Mouse (Mus musculus): ENCODE results near the gene Hc.

Hc gene

GRCm38 (mm10) chr2:34973087-34973486 is 88.2 kb downstream of the Hc start:
- no peak for DNase-seq

GRCm38 (mm10) chr2:34971080-34971888 is 90.0 kb downstream of the Hc start:
- no peak for DNase-seq

DNA sequence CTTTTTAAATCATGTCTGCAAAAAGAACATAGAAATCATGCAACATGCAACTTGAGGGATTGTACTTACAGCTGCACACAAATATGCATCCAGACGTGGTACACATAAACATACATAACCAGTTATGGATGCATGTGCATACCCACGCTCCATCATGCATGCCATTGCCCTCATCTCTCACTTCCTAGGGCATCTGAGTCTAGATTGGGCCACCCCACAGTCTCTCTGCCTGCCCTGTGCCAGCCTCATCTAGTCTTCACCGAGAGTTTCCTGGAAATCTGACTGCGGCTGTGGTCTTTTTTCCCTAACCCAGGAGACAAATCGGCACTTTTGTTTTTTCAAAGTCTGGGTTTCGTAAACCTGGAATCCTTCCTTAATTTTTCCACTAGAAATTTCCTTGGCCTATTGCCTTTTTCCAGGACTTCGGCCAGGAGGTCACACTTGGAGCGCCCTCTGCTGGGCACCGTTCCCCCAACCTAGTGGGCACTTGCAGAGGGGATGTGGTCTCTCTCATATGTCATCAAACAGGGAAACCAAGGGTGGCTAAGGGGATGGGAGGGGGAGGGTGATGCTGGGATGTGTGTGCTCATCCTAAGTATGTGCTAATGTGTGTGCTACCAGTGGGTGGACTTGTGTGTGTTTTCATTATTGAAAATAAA is 91.0 kb downstream of the Hc start:
- no peak for DNase-seq

DNA sequence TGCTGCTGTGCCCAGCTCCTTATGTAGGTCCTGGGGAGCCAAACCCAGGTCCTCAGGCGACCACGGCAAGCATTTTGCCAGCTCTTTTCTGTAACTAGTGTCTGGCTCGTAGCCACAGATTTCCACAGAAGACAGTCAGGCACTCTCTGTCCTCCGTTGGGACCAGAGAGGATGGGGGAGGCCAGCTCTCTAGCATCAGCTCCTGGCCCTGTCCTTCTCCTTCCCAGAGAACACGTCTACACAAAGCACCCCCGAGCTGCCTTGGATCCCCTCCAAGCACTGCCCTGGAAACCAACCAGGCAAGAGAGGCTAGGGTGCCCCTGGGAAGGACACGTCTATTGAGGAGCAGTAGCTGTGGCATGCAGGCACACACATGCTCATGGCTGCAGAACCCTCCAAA is 92.1 kb downstream of the Hc start:
- DNase-seq = no peak

- no peak for DNase-seq
Observed at GRCm38 (mm10) chr2:34966243-34966934, 94.8 kb downstream of the Hc start.

GRCm38 (mm10) chr2:34965806-34966205 is 95.4 kb downstream of the Hc start:
- DNase-seq = no peak

DNA sequence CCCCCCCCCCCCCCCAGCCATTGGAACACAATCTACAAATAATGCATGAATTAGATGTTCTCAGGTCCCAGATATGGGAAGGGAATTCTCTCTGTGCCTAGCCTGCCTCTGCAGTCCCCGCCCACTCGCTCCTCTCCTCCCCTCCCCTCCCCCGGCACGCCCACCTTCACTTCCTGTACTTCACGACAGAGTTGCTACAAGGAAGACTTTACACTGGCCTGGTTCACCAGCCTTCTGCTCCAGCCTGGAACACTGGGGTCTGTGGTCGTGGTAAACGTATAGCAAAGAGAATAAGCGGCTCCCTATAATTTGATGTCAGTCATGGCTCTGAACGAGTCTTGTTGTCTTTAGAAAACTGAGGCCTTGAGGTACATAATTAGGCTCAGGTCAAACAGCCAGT is 95.9 kb downstream of the Hc start:
- no peak for DNase-seq

- no peak for DNase-seq
Observed at GRCm38 (mm10) chr2:34964651-34965050, 96.6 kb downstream of the Hc start.

GRCm38 (mm10) chr2:34964230-34964629 is 97.0 kb downstream of the Hc start:
- DNase-seq = no peak

GRCm38 (mm10) chr2:34963371-34963956 is 97.8 kb downstream of the Hc start:
- DNase-seq = no peak

DNA sequence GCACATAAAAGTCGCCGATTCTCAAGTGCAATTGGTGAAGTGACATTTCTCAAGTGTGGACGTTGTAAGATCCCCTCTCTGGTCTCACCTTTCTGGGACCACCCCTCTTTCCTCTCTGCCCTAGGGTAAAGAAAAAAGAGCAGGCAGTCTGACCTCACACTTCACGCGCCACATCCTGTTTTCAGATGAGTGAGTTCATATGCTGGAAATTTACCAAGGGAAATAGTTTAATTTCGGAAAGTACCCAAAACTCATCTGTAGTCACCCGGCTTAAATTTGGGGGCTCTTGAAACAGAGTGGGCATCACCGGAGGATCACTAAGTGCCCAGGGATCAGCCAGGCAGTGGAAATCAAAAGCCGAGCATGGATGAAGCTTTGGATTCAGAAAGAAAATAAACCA is 98.3 kb downstream of the Hc start:
- DNase-seq = no peak

- DNase-seq = no peak
Observed at GRCm38 (mm10) chr2:34962211-34962610, 99.0 kb downstream of the Hc start.

DNA sequence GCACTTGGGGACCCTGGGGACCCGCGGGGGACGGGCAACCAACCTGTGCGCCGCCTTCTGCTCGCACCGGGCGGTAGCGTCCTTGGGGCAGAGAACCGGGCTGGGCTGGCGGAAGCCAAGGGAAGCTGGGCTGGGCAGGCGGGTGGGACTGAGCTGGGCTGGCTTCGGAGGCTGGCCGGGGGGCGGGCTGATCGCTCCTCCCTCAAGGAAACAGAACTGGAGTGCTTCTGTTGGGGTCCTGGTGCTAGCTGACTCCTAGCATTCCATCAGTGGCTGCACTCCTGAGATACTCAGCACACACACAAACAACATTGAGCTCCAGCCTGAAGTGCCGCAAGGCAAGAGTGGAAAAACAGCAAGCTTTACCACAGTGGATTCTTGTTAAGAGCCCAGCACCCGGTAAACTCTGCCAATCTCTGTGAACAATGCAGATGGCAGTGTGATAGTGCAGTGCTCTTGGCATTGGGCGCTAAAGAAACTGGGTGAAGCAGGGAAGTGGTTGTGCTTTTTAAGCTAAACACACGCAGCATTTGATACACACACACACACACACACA is 99.7 kb downstream of the Hc start, which contains the start of gene Traf1:
TSS of gene Traf1 (minus strand) at position 292 of the 556 bp plus-strand sequence.
- DNase-seq = no peak

GRCm38 (mm10) chr2:34960966-34961365 is 100.3 kb downstream of the Hc start:
- no peak for DNase-seq

DNA sequence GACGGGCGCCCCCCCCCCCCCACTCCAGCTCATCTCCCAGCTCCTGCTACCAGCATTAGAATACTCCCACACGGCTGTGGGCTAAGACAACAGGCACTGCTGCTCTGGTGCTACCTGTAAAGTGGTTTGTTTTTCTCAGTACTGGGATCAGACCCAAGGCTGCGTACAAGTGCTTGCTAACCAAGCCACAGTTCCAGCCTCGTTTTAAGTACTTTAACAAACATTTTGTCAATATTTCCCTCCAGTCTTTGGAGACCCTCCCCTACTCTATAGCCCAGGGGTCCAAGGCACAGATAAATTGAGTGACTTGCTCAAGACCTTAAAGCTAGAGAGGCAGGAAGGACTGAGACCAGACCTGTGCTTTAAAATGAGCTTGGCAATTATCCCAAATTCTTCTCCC is 100.8 kb downstream of the Hc start:
- no peak for DNase-seq

DNA sequence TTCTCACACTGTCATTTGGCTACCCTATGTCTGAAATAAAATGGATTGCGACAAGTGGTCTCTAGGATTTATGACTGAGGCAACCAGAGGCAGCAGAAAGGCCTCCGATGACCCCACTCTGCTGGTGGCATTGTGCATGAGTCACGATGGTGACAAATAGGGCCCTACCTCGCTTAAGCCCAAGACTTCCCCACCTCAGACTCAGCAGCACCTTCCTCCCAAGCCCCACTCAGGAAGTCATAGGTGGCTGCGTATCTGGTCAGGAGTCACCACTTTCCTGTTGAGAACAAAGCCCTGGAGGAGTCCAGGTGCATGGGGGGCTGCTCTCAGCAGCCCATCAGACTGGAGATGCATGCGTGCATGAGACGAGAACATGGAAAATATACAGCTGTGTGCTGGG is 102.7 kb downstream of the Hc start:
- DNase-seq = no peak

DNA sequence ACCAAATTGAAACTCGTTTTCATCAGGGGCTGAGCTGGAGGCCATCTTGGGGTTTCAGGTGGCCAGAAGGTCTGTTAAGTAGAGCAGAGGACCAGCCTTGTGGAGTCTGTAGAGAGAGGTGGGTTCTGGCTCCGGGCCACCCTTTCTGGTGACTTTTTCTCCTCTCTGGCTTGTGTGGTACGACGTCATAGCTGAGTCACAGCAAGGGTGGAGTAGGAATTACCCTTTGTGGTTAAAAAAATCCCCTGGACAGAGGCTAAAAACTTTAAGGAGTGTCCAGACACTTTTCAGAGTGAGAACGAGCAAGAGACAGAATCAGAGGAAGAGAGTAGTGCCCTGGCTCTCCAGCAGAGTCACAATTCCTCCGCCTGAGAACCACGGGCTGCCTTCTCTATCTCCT is 103.2 kb downstream of the Hc start:
- no peak for DNase-seq

DNA sequence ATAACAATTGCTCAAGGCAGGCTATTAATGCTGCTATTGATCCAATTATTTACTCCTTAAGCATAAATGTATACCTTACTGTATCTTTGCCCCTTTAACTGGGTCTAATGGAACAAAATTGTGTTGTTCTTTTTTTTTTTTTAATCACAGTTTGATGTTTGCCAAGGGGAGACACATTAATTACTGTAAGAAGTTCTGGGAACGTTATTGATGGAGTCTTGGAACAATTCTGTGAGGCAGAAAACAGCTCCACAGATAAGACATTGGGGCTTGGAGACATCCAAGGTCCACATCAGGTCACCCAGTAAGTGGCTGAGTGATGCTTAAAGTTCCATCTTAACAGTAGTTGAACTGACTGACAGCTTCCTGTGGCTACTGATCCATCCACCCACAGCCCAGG is 103.8 kb downstream of the Hc start:
- no peak for DNase-seq

DNA sequence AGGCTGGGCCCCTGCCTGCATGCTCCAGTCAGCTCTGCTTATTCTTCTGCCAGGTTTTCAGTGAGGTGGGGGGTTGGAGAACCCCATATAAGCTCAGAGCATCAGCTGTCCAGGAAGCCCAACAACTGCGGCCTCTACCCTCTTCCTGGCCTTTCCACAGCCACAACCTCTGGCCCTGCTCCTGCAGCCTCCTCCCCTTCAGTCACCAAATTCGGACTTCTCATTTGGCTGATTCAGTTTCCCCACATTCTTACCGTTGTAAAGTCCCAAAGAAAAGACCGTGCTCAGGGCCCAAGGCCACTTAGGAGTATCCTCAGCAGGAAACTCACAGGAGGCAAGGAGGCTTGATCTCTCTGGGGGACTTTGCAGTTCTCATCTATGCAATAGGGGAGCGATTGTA is 104.3 kb downstream of the Hc start:
- DNase-seq = no peak

DNA sequence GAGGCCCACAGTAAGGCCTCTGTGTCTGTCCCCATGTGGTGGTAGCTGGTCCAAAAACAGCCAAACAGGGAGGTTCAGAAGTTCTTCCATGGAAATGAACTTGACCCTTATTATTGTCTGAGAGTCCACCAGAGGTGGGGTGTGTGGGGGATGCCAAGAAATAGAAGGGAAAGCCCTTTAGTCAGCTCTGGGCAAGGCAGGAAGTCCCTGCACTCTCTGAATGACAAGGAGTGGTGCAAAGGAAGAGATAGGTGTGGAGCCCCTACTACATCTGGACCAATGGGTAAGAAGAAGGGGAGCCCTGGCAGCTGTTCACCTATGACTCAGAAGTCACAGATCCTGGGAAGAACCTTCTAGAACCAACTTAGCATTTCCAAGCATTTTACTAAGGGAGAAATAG is 106.9 kb downstream of the Hc start:
- DNase-seq = no peak

- DNase-seq = no peak
Observed at GRCm38 (mm10) chr2:34953547-34954116, 107.6 kb downstream of the Hc start.

- no peak for DNase-seq
Observed at GRCm38 (mm10) chr2:34953018-34953417, 108.2 kb downstream of the Hc start.

- DNase-seq = no peak
Observed at GRCm38 (mm10) chr2:34951469-34951868, 109.8 kb downstream of the Hc start.
